Mouse (Mus musculus) bone marrow macrophage, adult 2 months (primary cell): ENCODE measurements around the gene Cobll1.

Experiments
- CTCF ChIP-seq: IDR thresholded peaks from 2 replicates; pipeline ENCODE4 v1.5.1; 2012; ENCODE audit warnings: low read depth, mild to moderate bottlenecking, low read length, moderate library complexity
- POLR2A ChIP-seq: IDR thresholded peaks from 2 replicates; pipeline ENCODE4 v1.6.1; 2012; ENCODE audit warnings: mild to moderate bottlenecking, low read depth, low read length, borderline replicate concordance

- TF ChIP-seq CTCF (no peak), POLR2A (no peak)
These were observed 17.6 kb downstream of the Cobll1 start for GRCm38 (mm10) chr2:65221646-65222045.
